Mouse (Mus musculus) cerebellum, postnatal 4 days (tissue): ENCODE data around the gene Mbnl1.

ENCODE experiments used
- DNase-seq, 2 experiments: peaks; one replicate each; pipeline ENCODE4 v3.0.0; 2022; ENCODE audit warnings: low spot score in 2 of 2, mixed read lengths in 1 of 2

Gene Mbnl1

DNA sequence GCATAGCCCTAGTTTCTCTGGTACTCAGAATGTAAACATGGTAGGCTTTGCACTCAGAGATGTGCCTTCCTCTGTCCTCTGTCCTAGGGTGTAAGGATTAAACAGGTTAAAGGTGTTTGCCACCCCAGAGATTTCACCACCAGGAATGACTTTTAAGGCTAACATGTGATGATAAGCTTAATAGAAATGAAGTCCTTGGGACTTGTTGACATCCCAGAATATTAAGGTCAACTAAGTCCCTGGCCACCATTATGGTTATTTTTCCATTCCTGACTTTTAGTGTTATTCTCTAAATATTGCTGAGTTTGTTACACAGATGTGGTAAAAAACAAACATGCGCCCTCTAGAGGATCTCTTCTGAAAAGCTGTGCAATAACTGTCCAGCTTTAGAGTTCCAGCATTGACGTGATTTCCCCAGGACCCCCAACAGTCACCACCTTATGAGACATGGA lies 136.3 kb downstream of the Mbnl1 start:
- no peak for DNase-seq

DNA sequence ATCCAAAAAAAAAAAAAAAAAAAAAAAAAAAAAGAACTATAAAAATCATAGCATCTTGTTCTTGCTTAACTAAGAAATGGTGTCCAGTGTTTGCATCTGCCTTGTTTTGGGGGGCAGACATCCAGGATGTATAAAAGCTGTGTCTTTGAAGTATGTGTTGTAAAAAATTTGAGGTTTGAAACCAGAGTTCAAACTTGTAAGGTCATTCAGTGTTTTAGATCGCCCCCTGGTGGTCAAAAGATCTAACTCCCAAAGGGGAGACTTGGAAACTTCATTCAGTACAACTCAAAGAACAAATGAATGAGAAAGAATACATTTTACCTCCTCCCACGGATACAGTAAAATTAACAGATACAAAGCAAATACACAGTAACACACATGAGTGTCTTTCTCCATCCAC lies 139.2 kb downstream of the Mbnl1 start:
- DNase-seq: peak in 1 of 2 experiments; percentile 39

- DNase-seq: no peak
Observed at GRCm38 (mm10) chr3:60613121-60613520, 140.5 kb downstream of the Mbnl1 start.

DNA sequence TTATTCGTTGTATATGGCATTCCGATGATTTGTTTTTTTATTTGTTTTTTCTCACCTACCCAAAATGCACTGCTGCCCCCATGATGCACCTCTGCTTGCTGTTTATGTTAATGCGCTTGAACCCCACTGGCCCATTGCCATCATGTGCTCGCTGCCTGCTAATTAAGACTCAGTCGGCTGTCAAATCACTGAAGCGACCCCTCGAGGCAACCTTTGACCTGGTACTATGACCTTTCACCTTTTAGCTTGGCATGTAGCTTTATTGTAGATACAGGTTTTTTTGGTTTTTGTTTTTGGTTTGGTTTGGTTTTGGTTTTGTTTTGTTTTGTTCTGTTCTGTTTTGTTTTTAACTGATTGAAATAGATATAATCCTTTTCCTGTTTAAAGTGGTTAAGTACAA lies 141.9 kb downstream of the Mbnl1 start:
- no peak for DNase-seq

DNA sequence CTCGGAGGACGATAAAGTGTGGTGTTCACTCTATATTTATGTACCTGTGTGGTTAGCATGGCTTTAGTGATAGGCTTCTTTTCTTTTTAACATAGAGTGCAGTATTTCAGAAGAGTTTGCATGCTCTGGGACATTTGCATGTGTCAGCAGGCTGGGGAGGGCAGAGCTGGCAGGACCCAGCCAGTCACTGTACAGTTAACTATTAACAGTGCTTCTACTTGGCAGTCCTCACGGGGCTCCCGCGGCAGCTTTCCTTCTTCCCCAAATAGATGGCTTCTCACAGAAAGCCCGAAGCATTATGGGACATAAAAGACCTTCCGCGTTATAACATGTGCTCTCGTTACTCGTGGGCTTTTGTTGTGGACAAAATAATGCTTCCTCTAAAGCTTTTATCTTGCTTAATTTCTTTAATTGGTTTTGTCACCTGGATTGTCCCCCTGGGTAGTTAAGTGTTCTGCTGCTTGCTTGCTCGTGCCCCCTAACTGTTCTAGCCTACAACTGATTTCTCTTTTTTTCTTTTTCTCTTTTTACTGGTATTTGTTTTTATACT lies 142.5 kb downstream of the Mbnl1 start:
- no peak for DNase-seq

DNA sequence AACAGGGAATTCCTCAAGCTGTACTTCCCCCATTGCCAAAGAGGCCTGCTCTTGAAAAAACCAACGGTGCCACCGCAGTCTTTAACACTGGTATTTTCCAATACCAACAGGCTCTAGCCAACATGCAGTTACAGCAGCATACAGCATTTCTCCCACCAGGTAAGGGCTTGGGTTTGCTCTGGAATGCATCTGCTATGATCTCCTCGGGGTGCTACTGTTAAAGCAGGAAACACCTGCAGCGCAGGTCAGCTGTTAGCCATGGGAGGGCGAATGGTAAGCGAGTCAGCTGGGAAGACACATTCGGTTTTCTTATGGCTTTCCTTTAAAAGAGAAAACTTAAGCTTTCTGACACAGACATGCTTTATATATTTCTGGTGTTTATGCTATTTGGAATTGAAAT lies 143.0 kb downstream of the Mbnl1 start:
- no peak for DNase-seq

GRCm38 (mm10) chr3:60616147-60616546 lies 143.5 kb downstream of the Mbnl1 start:
- no peak for DNase-seq

DNA sequence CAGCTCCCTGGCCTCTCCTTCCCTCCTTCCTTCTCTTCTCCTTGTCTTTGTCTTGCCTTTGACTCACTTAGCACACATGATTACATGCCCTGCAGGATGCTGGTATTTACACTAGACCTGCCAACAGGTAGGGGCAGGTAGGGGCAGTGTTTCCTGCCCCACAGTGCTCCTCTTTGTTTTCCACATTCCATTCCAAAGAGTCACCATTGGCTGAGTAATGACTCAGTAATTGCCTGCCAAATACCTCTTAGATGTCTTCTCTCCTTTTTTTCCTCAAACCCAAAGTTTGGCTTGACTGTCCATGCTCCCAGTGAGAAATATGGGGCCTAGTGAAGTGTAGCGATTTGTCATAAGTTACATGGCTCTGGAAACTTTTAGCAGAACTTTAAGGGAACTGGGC lies 145.0 kb downstream of the Mbnl1 start:
- DNase-seq: no peak

- DNase-seq: no peak
Observed at GRCm38 (mm10) chr3:60620236-60620635, 147.6 kb downstream of the Mbnl1 start.

DNA sequence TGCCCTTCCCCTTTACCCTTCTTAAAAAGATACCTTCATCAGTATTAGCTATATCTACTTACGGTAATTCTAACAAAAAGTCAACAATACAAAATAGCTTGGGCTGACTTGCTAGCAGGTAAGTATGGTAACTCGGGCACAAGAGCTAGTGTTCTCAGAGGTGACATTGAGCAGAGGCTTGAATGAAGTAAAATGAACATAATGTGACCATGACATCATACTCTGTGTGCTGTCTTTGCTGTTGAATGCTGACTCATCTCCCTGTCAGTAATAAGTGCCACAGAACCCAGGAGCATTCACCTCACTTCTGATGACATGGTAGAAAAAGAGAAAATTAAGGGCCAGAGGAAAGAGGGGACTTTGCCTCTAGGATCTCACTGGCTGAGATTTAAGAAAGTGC lies 158.6 kb downstream of the Mbnl1 start:
- no peak for DNase-seq

DNA sequence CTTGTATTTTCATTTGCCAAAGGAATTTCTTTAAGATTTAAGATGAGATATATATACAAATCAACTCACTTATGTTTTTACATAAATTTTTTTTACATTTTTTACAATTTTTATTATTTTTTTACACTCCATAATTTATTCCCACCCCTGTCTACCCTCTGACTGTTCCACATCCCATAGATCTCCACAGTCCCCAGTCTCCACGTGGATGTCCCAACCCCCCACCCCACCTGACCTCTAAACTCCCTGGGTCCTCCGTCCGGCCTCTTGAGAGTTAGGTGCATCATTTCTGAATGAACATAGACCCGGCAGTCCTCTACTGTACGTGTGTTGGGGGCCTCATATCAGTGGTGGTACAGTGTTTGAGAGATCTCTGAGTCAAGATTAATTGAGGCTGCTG lies 159.1 kb downstream of the Mbnl1 start:
- no peak for DNase-seq

GRCm38 (mm10) chr3:60632796-60633466 lies 160.3 kb downstream of the Mbnl1 start:
- no peak for DNase-seq

GRCm38 (mm10) chr3:60638530-60638929 lies 165.9 kb downstream of the Mbnl1 start:
- DNase-seq: no peak

- no peak for DNase-seq
Observed at GRCm38 (mm10) chr3:60639135-60639534, 166.5 kb downstream of the Mbnl1 start.

- DNase-seq: no peak
Observed at GRCm38 (mm10) chr3:60642227-60642626, 169.6 kb downstream of the Mbnl1 start.

DNA sequence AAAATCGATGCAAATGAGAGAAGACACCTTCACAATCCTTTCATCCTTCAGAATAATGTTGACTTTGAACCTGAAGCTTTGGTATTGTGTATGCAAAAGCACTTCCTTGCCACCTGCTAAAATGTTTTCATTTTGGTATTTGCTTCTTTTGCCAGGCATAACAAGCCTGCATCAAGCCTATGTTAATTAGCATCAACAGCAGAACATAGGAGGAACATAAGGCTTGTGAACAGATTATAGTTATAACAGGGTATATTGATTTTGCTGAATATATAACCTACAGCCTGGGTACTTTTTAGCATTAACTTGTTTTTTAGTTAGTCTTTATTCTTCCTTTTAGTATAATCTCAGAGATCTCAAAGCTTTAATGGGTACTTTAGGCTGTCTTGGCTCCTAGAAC lies 172.9 kb downstream of the Mbnl1 start:
- no peak for DNase-seq

- DNase-seq: no peak
Observed at GRCm38 (mm10) chr3:60648293-60648692, 175.7 kb downstream of the Mbnl1 start.

DNA sequence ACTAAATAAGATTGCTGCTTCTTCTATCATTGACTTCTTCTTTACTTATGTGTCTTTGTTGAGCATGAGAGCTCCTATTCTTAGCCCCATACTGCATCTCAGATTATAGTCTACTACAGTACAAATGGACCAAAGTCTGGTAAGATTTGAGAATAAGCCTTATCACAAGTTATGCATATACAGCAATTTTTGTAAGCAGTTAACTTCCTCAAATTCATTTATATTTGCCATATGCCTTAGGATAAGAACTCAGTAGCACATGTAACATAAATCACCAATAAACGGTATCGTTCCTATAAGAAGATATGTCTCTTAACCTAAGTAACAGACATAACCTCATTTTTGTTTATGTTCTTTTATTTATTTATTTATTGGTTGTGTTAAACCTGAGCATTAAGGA lies 188.1 kb downstream of the Mbnl1 start:
- DNase-seq: no peak
